Mouse (Mus musculus) limb, embryonic 14.5 days (tissue): ENCODE results near the gene Helb. TPM values are rescaled to one million over a fixed set of nuclear protein-coding genes. Genes with fewer than 3 reads are reported as not detected.

Source experiments
- ATAC-seq: fragments of 200-750 bp; cut with Nextera tagmentation; 2 replicates; pipeline ENCODE4 v1.8.0; 2017; ENCODE audit warnings: low read depth, moderate number of reproducible peaks, moderate TSS enrichment; ENCODE audit not compliant: low FRiP score
- DNase-seq: peaks from one replicate; pipeline ENCODE4 v3.0.0-alpha.2; 2015; ENCODE audit warnings: low spot score
- H3K27ac ChIP-seq: fragments of 300-500 bp; sonication (generic); replicated peaks from 2 replicates; pipeline ENCODE4 v1.5.1; 2014; ENCODE audit warnings: low read depth, mild to moderate bottlenecking, low read length, moderate library complexity, mixed read lengths
- H3K27me3 ChIP-seq: fragments of 300-500 bp; sonication (generic); 2 replicates; pipeline ENCODE4 v1.6.1; 2014; ENCODE audit warnings: low read length, mixed read lengths; ENCODE audit not compliant: control insufficient read depth, insufficient read depth
- H3K36me3 ChIP-seq: fragments of 300-500 bp; sonication (generic); 2 replicates; pipeline ENCODE4 v1.6.1; 2014; ENCODE audit warnings: mild to moderate bottlenecking, low read length, moderate library complexity, mixed read lengths; ENCODE audit not compliant: control insufficient read depth, insufficient read depth
- H3K4me1 ChIP-seq: fragments of 300-500 bp; sonication (generic); 2 replicates; pipeline ENCODE4 v1.6.1; 2014; ENCODE audit warnings: antibody characterized with exemption, low read length, mixed read lengths; ENCODE audit not compliant: control insufficient read depth, insufficient read depth
- H3K4me2 ChIP-seq: fragments of 300-500 bp; sonication (generic); replicated peaks from 2 replicates; pipeline ENCODE4 v1.6.1; 2014; ENCODE audit warnings: low read depth, mild to moderate bottlenecking, low read length, moderate library complexity; ENCODE audit not compliant: severe bottlenecking
- H3K4me3 ChIP-seq: fragments of 300-500 bp; sonication (generic); replicated peaks from 2 replicates; pipeline ENCODE4 v1.5.1; 2014; ENCODE audit warnings: low read length
- H3K9ac ChIP-seq: fragments of 300-500 bp; sonication (generic); 2 replicates; pipeline ENCODE4 v1.6.1; 2014; ENCODE audit warnings: mild to moderate bottlenecking, low read depth, low read length, moderate library complexity; ENCODE audit not compliant: severe bottlenecking
- H3K9me3 ChIP-seq: fragments of 300-500 bp; sonication (generic); 2 replicates; pipeline ENCODE4 v1.6.1; 2016; ENCODE audit warnings: low read length; ENCODE audit not compliant: control insufficient read depth
- POLR2A ChIP-seq: fragments of 200-500 bp; IDR thresholded peaks from 2 replicates; pipeline ENCODE4 v1.8.0; 2012; ENCODE audit warnings: inconsistent platforms, mild to moderate bottlenecking, moderate library complexity, borderline replicate concordance; ENCODE audit not compliant: insufficient read depth, insufficient read length; ENCODE audit errors: extremely low read depth
- WGBS: fragments of 180-500 bp; shearing (Covaris S2); extraction: QIAGEN DNeasy Blood & Tissue Kit; methylation state at CpG from one replicate; pipeline ENCODE4 v1.1.7; 2014; 5-methylcytosine and 5-hydroxymethylcytosine counted together
- polyA plus RNA-seq, 2 experiments: library from polyadenylated mRNA; depleted of rRNA in 1 of 2; stranded (reverse) in 1 of 2; unstranded in 1 of 2; fragments of >200 nt; fragmentation: Nextera tagmentation in 1 of 2; extraction: Ambion mirVana in 1 of 2; gene quantifications; 2 replicates each; pipeline versions ENCODE4 v1.2.1 to v1.2.3; 2012 to 2014

The Helb gene
- polyA plus RNA-seq, 2 experiments, result 6.1 to 11.0 TPM

- no peaks in the 10 kb centered on the region for H3K27me3 ChIP-seq
- no peak for TF ChIP-seq POLR2A
- H3K4me3 ChIP-seq, result no peak overlapping the region
- no peak overlapping the region for H3K9ac ChIP-seq
- no peaks in the 10 kb centered on the region for H3K36me3 ChIP-seq
- H3K9me3 ChIP-seq, result no peaks in the 10 kb centered on the region
- ATAC-seq (no peak), DNase-seq (no peak)
- H3K4me2 ChIP-seq, result no peak overlapping the region
- H3K4me1 ChIP-seq, result no peaks in the 10 kb centered on the region
- WGBS, result 95% methylated on average over 2 of the region's 2 CpGs
- no peak overlapping the region for H3K27ac ChIP-seq
These were observed 68.0 kb downstream of the Helb start for GRCm38 (mm10) chr10:120044714-120045234.

- H3K4me3 ChIP-seq, result no peak overlapping the region
- no peak overlapping the region for H3K4me2 ChIP-seq
- H3K36me3 ChIP-seq, result no peaks in the 10 kb centered on the region
- H3K27ac ChIP-seq, result no peak overlapping the region
- H3K9ac ChIP-seq, result no peak overlapping the region
- DNase-seq, result no peak
- no peak for ATAC-seq
- 74% methylated on average over 6 of the region's 6 CpGs for WGBS
- no peaks in the 10 kb centered on the region for H3K27me3 ChIP-seq
- no peak for TF ChIP-seq POLR2A
- H3K9me3 ChIP-seq, result no peaks in the 10 kb centered on the region
- H3K4me1 ChIP-seq, result no peaks in the 10 kb centered on the region
These were observed 68.5 kb downstream of the Helb start for GRCm38 (mm10) chr10:120044237-120044636.

- Histone ChIP-seq H3K9ac (no peak overlapping the region), H3K36me3 (no peaks in the 10 kb centered on the region), H3K4me3 (no peak overlapping the region), H3K27me3 (no peaks in the 10 kb centered on the region), H3K4me2 (no peak overlapping the region), H3K9me3 (no peaks in the 10 kb centered on the region), H3K4me1 (no peaks in the 10 kb centered on the region), H3K27ac (no peak overlapping the region)
- DNase-seq (no peak), ATAC-seq (no peak)
- TF ChIP-seq POLR2A, result no peak
- 87% methylated on average over 5 of the region's 5 CpGs for WGBS
These were observed 74.6 kb downstream of the Helb start for GRCm38 (mm10) chr10:120038194-120038593.

- no peak overlapping the region for H3K27ac ChIP-seq
- no peak overlapping the region for H3K4me2 ChIP-seq
- 79% methylated on average over 6 of the region's 6 CpGs for WGBS
- H3K4me1 ChIP-seq, result no peaks in the 10 kb centered on the region
- no peak overlapping the region for H3K4me3 ChIP-seq
- no peaks in the 10 kb centered on the region for H3K36me3 ChIP-seq
- H3K27me3 ChIP-seq, result no peaks in the 10 kb centered on the region
- TF ChIP-seq POLR2A, result no peak
- ATAC-seq (no peak), DNase-seq (no peak)
- H3K9ac ChIP-seq, result no peak overlapping the region
- no peaks in the 10 kb centered on the region for H3K9me3 ChIP-seq
These were observed 77.0 kb downstream of the Helb start for GRCm38 (mm10) chr10:120035824-120036223.

- Histone ChIP-seq H3K4me3 (no peak overlapping the region), H3K27me3 (no peaks in the 10 kb centered on the region), H3K4me1 (no peaks in the 10 kb centered on the region), H3K36me3 (no peaks in the 10 kb centered on the region), H3K27ac (no peak overlapping the region), H3K4me2 (no peak overlapping the region), H3K9me3 (no peaks in the 10 kb centered on the region), H3K9ac (no peak overlapping the region)
- no peak for TF ChIP-seq POLR2A
- ATAC-seq (no peak), DNase-seq (no peak)
- WGBS, result 54% methylated on average over 15 of the region's 15 CpGs
These were observed 77.5 kb downstream of the Helb start for GRCm38 (mm10) chr10:120035211-120035733.
